Mouse (Mus musculus) c-Kit-positive CD71-negative TER-119-negative erythroid progenitor cells, embryonic 14.5 days (primary cell): ENCODE measurements around the gene Lypd3.
"Not testable (repeated sequence)": the region's sequence is repeated elsewhere in the genome, so short reads cannot be mapped to it uniquely, and the experiment has no call there.

Experiments
- DNase-seq: peaks from one replicate; pipeline ENCODE4 v3.0.0-alpha.2; 2013; ENCODE audit warnings: low read depth

Lypd3 gene

GRCm38 (mm10) chr7:24612308-24612910 lies 23.9 kb upstream of the Lypd3 start:
- DNase-seq, result no peak

- DNase-seq, result no peak
Observed at GRCm38 (mm10) chr7:24614816-24615215, 21.5 kb upstream of the Lypd3 start.

GRCm38 (mm10) chr7:24617763-24618162 lies 18.6 kb upstream of the Lypd3 start:
- no peak for DNase-seq

GRCm38 (mm10) chr7:24618374-24618773 lies 18.0 kb upstream of the Lypd3 start:
- not testable (repeated sequence) for DNase-seq

- no peak for DNase-seq
Observed at GRCm38 (mm10) chr7:24619671-24620397, 16.5 kb upstream of the Lypd3 start.

GRCm38 (mm10) chr7:24621193-24621592 lies 15.2 kb upstream of the Lypd3 start:
- DNase-seq, result no peak

- no peak for DNase-seq
Observed at GRCm38 (mm10) chr7:24622967-24623366, 13.4 kb upstream of the Lypd3 start.

GRCm38 (mm10) chr7:24628685-24629610 lies 7.4 kb upstream of the Lypd3 start:
- DNase-seq, result peak; percentile 80

- DNase-seq, result no peak
Observed at GRCm38 (mm10) chr7:24629672-24630071, 6.7 kb upstream of the Lypd3 start.

- no peak for DNase-seq
Observed at GRCm38 (mm10) chr7:24630116-24630880, 6.1 kb upstream of the Lypd3 start.

GRCm38 (mm10) chr7:24637046-24637445 lies 696 bp downstream of the Lypd3 start:
- DNase-seq, result no peak

GRCm38 (mm10) chr7:24638026-24638856 lies 1.9 kb downstream of the Lypd3 start:
- DNase-seq, result no peak

- no peak for DNase-seq
Observed at GRCm38 (mm10) chr7:24640450-24640849, 4.1 kb downstream of the Lypd3 start.

GRCm38 (mm10) chr7:24642491-24642890 lies 6.1 kb downstream of the Lypd3 start:
- peak; percentile 64 for DNase-seq

- no peak for DNase-seq
Observed at GRCm38 (mm10) chr7:24644492-24644891, 8.1 kb downstream of the Lypd3 start.

- no peak for DNase-seq
Observed at GRCm38 (mm10) chr7:24644996-24645395, 8.6 kb downstream of the Lypd3 start.

- no peak for DNase-seq
Observed at GRCm38 (mm10) chr7:24646486-24646885, 10.1 kb downstream of the Lypd3 start.

- DNase-seq, result peak; percentile 61
Observed at GRCm38 (mm10) chr7:24653681-24654080, 17.3 kb downstream of the Lypd3 start.

- no peak for DNase-seq
Observed at GRCm38 (mm10) chr7:24659737-24660357, 23.5 kb downstream of the Lypd3 start.

- DNase-seq, result no peak
Observed at GRCm38 (mm10) chr7:24661118-24661904, 25.0 kb downstream of the Lypd3 start.
